ENCODE assay signal across 18 mouse cellular contexts in genomic region chr10:42122768-42123635, GRCm38 (mm10).
A peak's percentile ranks its signal among the peaks of the same experiment; 100 is the strongest.
DNase-seq lines count a peak whose midpoint lies in the region; ATAC-seq lines count a peak whose summit lies in the region.
"Had no signal": no experiment of that assay in that cellular context is flagged by ENCODE, and none has a peak within 500 bp of the region (broad histone marks: within the 10 kb centered on the region; RNA-seq: fewer than 3 reads in every experiment).

No protein-coding gene starts in this region.

- WGBS in intestine, embryonic 14.5 days: 30% methylated on average over 7 of the region's 7 CpGs
- WGBS in intestine, embryonic 16.5 days: 49% methylated on average over 7 of the region's 7 CpGs
- WGBS in embryonic facial prominence, embryonic 10.5 days: 66% methylated on average over 7 of the region's 7 CpGs
- 43% methylated on average over 7 of the region's 7 CpGs for WGBS in heart, embryonic 15.5 days
- 31% methylated on average over 7 of the region's 7 CpGs for WGBS in macrophage (ENCODE audit: missing documents)
- WGBS in hindbrain, embryonic 16.5 days: 79% methylated on average over 7 of the region's 7 CpGs

- no peaks in the 10 kb centered on the region for H3K79me2 ChIP-seq in macrophage (ENCODE audit: inconsistent target)

- H3K9me3 ChIP-seq in intestine, embryonic 14.5 days (ENCODE audit: control insufficient read depth, low read length): no peaks in the 10 kb centered on the region
- H3K9me3 ChIP-seq in intestine, embryonic 16.5 days (ENCODE audit: control insufficient read depth, low read length): no peaks in the 10 kb centered on the region
- no peaks in the 10 kb centered on the region for H3K9me3 ChIP-seq in embryonic facial prominence, embryonic 10.5 days
- H3K9me3 ChIP-seq in heart, embryonic 15.5 days (replicated peaks): no peaks in the 10 kb centered on the region
- no peaks in the 10 kb centered on the region for H3K9me3 ChIP-seq in hindbrain, embryonic 16.5 days (ENCODE audit: control insufficient read depth, low read length)
- H3K9me3 ChIP-seq: liver, embryonic 12.5 days had no signal

- no peaks in the 10 kb centered on the region for H3K36me3 ChIP-seq in intestine, embryonic 14.5 days (ENCODE audit: control insufficient read depth, insufficient read depth, low read length)
- H3K36me3 ChIP-seq in intestine, embryonic 16.5 days (ENCODE audit: control insufficient read depth, insufficient read depth, low read length): no peaks in the 10 kb centered on the region
- H3K36me3 ChIP-seq in embryonic facial prominence, embryonic 10.5 days (replicated peaks): no peaks in the 10 kb centered on the region
- H3K36me3 ChIP-seq in heart, embryonic 15.5 days: no peaks in the 10 kb centered on the region
- H3K36me3 ChIP-seq in macrophage (ENCODE audit: inconsistent target): no peaks in the 10 kb centered on the region
- H3K36me3 ChIP-seq in hindbrain, embryonic 16.5 days (ENCODE audit: control insufficient read depth, insufficient read depth, low read length): no peaks in the 10 kb centered on the region
- H3K36me3 ChIP-seq: liver, embryonic 12.5 days had no signal

- H3K27me3 ChIP-seq in intestine, embryonic 14.5 days (replicated peaks; ENCODE audit: control insufficient read depth, insufficient read depth, low read length): no peaks in the 10 kb centered on the region
- H3K27me3 ChIP-seq in intestine, embryonic 16.5 days (replicated peaks; ENCODE audit: control insufficient read depth, insufficient read depth, low read length): no peaks in the 10 kb centered on the region
- no peaks in the 10 kb centered on the region for H3K27me3 ChIP-seq in embryonic facial prominence, embryonic 10.5 days (replicated peaks; ENCODE audit: low read depth, poor library complexity, severe bottlenecking)
- no peaks in the 10 kb centered on the region for H3K27me3 ChIP-seq in heart, embryonic 15.5 days
- H3K27me3 ChIP-seq in hindbrain, embryonic 16.5 days (replicated peaks; ENCODE audit: control insufficient read depth, insufficient read depth, low read length): no peaks in the 10 kb centered on the region

- no peak overlapping the region for H3K9ac ChIP-seq in intestine, embryonic 14.5 days (ENCODE audit: low read length)
- H3K9ac ChIP-seq in intestine, embryonic 16.5 days (ENCODE audit: low read depth, low read length): no peak overlapping the region
- no peak overlapping the region for H3K9ac ChIP-seq in heart, embryonic 15.5 days
- no peak overlapping the region for H3K9ac ChIP-seq in hindbrain, embryonic 16.5 days (ENCODE audit: low read depth, low read length)
- H3K9ac ChIP-seq: liver, embryonic 12.5 days had no signal

- peak overlapping the region; percentile 18; the same call in 1 of the 2 replicates for H3K27ac ChIP-seq in intestine, embryonic 14.5 days (ENCODE audit: low read depth)
- H3K27ac ChIP-seq in intestine, embryonic 16.5 days (ENCODE audit: low read length): no peak overlapping the region
- H3K27ac ChIP-seq in embryonic facial prominence, embryonic 10.5 days (replicated peaks): 0 out of 2 replicates have a peak overlapping the region, but pooled peaks have one; percentile 4
- H3K27ac ChIP-seq in heart, embryonic 15.5 days: peak overlapping the region; percentile 39
- peak overlapping the region; percentile 21 for H3K27ac ChIP-seq in macrophage
- H3K27ac ChIP-seq in hindbrain, embryonic 16.5 days (ENCODE audit: low read depth, low read length): no peak overlapping the region
- H3K27ac ChIP-seq: left cerebral cortex, adult 2 months; liver, embryonic 12.5 days had no signal

- ATAC-seq in intestine, embryonic 14.5 days (replicated peaks; ENCODE audit: low FRiP score, low TSS enrichment, low read depth): peak; percentile 36; the same call in 1 of the 2 replicates
- no peak for ATAC-seq in intestine, embryonic 16.5 days
- ATAC-seq in heart, embryonic 15.5 days (replicated peaks; ENCODE audit: insufficient number of reproducible peaks, insufficient read depth, low FRiP score, low read depth): no peak
- ATAC-seq in hindbrain, embryonic 16.5 days: no peak
- ATAC-seq: CD4-positive, CD25-positive, alpha-beta regulatory T cell, adult 4 months; intestine, postnatal 0 days; liver, embryonic 12.5 days had no signal

- no peak overlapping the region for H3K4me2 ChIP-seq in intestine, embryonic 14.5 days (ENCODE audit: low read length)
- H3K4me2 ChIP-seq in intestine, embryonic 16.5 days (ENCODE audit: low read depth, low read length): no peak overlapping the region
- H3K4me2 ChIP-seq in heart, embryonic 15.5 days: peak overlapping the region; percentile 3; the same call in 1 of the 2 replicates
- H3K4me2 ChIP-seq in hindbrain, embryonic 16.5 days (ENCODE audit: low read length): no peak overlapping the region
- H3K4me2 ChIP-seq: liver, embryonic 12.5 days; midbrain, embryonic 11.5 days had no signal

- intact Hi-C loops in left cerebral cortex, postnatal 14 days (cut with DNase I): no loop called here

- no peak for DNase-seq in intestine, embryonic 14.5 days (ENCODE audit: low spot score)
- no peak for DNase-seq in embryonic facial prominence, embryonic 10.5 days (ENCODE audit: low spot score)
- DNase-seq in left cerebral cortex, postnatal 14 days (ENCODE audit: low spot score in 2 of 2): no peak
- no peak for DNase-seq in ovary, postnatal 10 days (ENCODE audit: low spot score)
- DNase-seq: cerebellum, adult 2 months; embryo, embryonic 11 days; right cerebral cortex, postnatal 25 days; thymus, postnatal 4 days had no signal

- 0 out of 2 replicates have a peak, but pooled peaks cover 5% of the 10 kb centered on the region for H3K4me1 ChIP-seq in intestine, embryonic 14.5 days (replicated peaks; ENCODE audit: control insufficient read depth, insufficient read depth, low read length)
- no peaks in the 10 kb centered on the region for H3K4me1 ChIP-seq in intestine, embryonic 16.5 days (ENCODE audit: control insufficient read depth, insufficient read depth, low read length)
- H3K4me1 ChIP-seq in embryonic facial prominence, embryonic 10.5 days: peaks cover 31% of the 10 kb centered on the region
- H3K4me1 ChIP-seq in heart, embryonic 15.5 days (replicated peaks): peaks cover 10% of the 10 kb centered on the region
- H3K4me1 ChIP-seq in hindbrain, embryonic 16.5 days (ENCODE audit: control insufficient read depth, insufficient read depth, low read depth, low read length): no peaks in the 10 kb centered on the region
- H3K4me1 ChIP-seq: liver, embryonic 12.5 days had no signal

- H3K4me3 ChIP-seq in intestine, embryonic 14.5 days (ENCODE audit: low read depth, low read length): no peak overlapping the region
- no peak overlapping the region for H3K4me3 ChIP-seq in intestine, embryonic 16.5 days (ENCODE audit: low read length)
- H3K4me3 ChIP-seq in embryonic facial prominence, embryonic 10.5 days: no peak overlapping the region
- H3K4me3 ChIP-seq in heart, embryonic 15.5 days: no peak overlapping the region
- H3K4me3 ChIP-seq in macrophage (ENCODE audit: inconsistent target): no peak overlapping the region
- H3K4me3 ChIP-seq in hindbrain, embryonic 16.5 days (ENCODE audit: low read length): no peak overlapping the region
- H3K4me3 ChIP-seq: left cerebral cortex, adult 2 months; liver, embryonic 12.5 days; myocyte had no signal

Comparison
In these comparisons a context has a peak if more than half of its experiments do, and no peak if none do; other contexts are left out.
1. H3K27ac ChIP-seq: peak in intestine, embryonic 14.5 days (single experiment), embryonic facial prominence, embryonic 10.5 days (single experiment), heart, embryonic 15.5 days (single experiment) and macrophage (single experiment); none in intestine, embryonic 16.5 days (single experiment) and hindbrain, embryonic 16.5 days (single experiment).